Mouse (Mus musculus): Measurements from ENCODE around the gene Sbk1.
"Not testable (repeated sequence)": the region's sequence is repeated elsewhere in the genome, so short reads cannot be mapped to it uniquely, and the experiment has no call there.

Gene Sbk1

GRCm38 (mm10) chr7:126288104-126288497, 15.7 kb downstream of the Sbk1 start:
- DNase-seq = no peak

DNA sequence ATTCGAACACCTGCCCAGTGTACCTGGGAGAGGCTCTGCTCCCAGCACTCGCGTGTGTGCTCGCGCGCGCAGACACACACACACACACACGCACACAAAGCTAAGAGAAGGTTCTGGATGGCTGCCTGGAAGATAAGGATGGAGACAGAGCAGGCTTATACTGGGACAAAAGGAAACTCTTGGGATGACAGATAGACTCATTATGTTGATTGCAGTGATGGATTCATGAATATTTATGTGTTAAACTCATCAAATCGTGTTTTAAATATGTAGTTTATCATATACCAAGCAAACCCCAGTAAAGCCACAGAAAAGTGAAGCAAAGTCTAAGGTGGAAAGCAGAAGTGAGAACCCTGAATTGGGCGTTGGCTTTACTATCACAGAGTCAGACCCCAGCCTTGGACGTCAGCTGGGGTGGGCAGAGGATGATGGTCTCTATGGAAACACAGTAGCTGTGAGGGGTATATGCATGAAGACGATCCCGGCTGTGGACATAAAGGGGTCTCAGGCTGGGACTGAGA, 16.2 kb downstream of the Sbk1 start:
- DNase-seq = no peak

DNA sequence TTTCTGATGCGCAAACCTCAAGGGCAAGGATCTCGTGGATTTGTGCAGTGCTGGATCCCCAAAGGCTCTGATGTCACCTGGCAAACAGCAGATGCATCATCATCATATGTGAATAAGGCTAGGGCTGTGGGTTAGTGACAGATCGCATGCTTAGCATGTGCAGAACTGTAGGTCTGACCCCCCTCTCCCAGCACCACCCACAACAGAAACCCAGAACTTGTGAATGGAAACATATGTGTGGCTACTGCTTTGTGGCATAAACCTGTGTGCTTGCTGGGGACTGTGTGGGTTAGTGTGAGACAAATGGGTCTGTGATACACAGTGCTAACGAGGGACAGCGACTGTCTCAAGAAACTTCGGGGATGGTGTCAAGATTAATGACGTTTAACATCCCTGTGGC, 17.0 kb downstream of the Sbk1 start:
- DNase-seq = no peak

DNA sequence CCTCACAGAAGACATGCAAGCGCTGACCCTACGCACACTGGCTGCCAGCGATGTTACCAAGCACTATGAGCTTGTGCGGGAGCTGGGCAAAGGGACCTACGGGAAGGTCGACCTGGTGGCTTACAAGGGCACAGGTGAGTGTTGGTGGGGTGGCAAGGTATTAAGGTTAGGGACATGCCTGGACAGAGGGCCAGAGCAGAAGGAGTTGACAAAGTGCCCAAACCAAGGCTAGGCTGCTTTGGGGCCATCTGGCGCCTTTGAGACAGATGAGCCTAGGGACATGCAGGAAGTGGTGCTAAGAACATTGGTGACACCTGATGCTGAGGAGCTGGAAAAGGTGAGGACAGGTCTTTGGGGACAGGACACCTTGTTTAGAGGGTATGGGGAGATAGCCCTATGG, 17.5 kb downstream of the Sbk1 start:
- no peak for DNase-seq

GRCm38 (mm10) chr7:126291681-126292545, 19.5 kb downstream of the Sbk1 start:
- no peak for DNase-seq

GRCm38 (mm10) chr7:126293091-126293490, 20.7 kb downstream of the Sbk1 start:
- no peak for DNase-seq

DNA sequence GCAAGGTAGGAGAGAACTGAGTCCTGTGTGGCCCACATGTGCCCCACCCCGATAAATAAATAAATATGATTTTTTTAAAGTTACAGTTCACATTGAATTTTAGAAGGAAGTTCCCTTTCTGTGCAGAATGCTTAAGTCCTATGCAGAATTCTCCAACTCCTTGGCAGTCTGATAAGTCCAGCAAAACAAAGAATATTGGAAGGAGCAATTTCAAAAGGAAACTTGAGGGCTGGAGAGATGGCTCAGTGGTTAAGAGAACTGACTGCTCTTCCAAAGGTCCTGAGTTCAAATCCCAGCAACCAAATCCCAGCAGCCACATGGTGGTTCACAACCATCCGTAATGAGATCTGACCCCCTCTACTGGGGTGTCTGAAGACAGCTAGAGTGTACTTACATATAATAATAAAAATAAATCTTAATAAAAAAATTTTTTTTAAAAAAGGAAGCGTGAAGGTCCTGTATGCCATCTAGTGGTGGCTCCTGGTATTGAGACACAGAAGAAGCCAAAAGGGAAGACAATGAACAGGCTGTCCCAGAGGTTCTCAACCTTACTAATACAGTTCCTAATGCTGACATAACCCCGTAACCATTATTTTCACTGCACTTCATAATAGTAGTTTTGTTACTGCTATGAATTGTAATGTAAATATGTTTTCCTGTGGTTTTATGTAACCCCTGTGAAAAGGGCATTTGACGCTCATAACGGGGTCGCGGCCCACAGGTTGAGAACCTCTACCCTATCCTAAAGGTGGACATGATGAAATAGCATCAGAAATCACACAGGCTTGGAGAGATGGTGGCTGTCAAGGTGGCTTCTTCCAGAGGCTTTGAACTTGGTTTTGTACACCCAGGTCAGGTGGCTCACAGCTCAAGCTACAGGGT, 25.4 kb downstream of the Sbk1 start:
- DNase-seq = no peak

GRCm38 (mm10) chr7:126298856-126299255, 26.4 kb downstream of the Sbk1 start:
- DNase-seq = no peak

- DNase-seq = not testable (repeated sequence)
Observed at GRCm38 (mm10) chr7:126301831-126302230, 29.4 kb downstream of the Sbk1 start.

DNA sequence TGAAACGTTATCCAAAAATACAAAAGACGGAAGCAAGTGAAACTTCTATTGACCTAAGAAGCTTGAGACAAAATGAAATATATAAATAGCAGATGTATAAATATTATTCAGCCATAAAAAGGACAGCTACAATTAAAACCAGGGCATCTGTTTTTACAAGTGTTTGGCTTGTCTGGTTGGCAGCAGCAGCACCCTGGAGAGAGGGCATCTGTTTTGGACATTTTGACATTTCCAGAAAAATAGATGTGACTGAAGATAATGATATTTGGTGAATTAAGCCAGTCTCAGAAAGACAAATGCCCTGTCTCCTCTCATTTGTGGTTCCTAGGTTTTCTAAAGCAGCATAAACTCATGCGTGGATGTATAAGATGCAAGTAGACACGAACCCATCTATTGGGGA, 39.4 kb downstream of the Sbk1 start:
- no peak for DNase-seq

DNA sequence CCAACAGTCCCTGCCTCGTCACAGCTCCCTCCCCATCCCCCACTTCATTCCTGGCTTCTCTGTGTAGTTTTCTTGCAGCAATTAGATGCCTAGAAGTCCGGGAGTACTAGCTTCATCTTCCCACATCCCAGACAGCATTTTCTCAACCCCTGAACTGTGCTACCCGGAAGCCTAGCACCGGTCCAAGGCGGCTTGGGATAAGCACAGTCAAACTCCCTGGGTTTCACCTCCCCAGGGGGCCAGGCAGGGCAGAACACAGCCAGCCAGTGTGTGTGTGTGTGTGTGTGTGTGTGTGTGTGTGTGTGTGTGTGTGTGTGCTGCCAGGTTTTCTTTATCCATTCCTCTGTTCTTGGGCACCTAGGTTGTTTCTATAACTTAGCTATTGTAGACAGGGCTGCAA, 40.9 kb downstream of the Sbk1 start:
- DNase-seq = no peak

DNA sequence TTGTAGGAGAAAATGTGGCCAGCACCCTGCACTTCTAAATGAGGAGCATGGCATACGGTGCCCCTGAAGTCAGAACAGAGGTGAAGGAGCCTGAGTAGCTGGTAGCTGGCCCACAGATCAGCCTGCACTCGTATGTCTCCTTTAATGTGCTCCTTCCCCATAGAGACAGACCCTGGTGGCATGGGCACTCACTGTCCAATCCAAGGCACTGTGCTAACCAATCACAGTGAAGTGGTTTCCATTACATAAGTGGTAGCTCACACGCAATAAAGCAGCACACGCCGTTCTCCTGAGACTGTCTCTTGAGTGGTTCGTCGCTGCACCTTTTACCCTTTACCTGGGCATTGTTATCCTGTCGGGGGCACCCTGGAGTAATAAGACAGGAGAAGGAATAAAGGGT, 41.9 kb downstream of the Sbk1 start:
- no peak for DNase-seq

DNA sequence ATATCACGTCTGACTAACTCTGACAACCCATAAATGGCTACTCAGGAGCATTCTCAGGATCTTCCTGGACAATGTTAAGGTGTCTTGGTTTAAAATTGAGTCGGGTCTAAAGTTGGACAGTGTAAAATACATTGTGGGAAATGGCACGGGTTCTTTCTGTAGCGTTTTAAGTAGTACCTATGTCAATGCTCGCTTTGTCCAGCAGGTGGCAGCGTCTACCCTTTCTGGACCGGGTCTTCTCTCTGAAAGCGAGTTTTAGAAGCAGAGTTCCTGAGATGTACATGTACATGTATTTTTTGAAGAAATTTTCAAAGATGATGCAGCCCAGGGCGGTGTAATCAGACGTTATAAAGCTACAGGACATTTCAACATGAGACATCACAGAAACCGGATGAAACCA, 51.3 kb downstream of the Sbk1 start:
- DNase-seq = peak; percentile 62 to 72

DNA sequence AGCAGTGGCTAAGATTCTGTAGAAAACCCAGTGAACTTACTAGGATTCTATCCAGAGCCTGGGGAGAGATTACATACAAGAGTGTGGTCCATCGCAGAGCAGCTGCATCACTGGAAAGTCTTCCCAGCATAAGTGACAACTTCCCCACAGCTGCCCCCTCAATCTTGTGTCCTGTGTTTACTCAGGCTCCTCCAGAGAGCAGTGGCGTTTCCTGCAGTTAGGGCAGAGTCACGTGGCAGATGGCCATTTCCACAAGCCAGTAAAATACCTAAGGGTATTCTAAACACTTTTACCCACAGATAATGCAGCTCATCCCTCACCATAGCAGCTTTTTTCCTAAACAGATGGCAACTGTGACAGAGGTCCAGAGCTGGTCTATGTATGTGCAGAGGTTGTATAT, 52.4 kb downstream of the Sbk1 start:
- DNase-seq = no peak

GRCm38 (mm10) chr7:126325576-126326273, 53.3 kb downstream of the Sbk1 start:
- not testable (repeated sequence) for DNase-seq

DNA sequence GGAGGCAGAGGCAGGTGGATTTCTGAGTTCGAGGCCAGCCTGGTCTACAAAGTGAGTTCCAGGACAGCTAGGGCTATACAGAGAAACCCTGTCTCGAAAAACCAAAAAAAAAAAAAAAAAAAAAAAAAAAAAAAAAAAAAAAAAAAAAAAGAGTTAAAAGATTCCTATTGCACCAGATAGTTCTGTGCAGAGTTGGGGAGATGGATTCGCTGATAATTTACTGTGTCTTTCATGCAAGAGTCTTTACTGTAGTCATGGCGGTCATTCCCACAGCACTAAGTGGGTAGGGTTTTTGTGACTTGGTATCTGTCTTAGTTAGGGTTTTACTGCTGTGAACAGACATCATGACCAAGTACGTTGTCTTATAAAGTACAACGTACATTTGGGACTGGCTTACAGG, 56.4 kb downstream of the Sbk1 start:
- not testable (repeated sequence) for DNase-seq

DNA sequence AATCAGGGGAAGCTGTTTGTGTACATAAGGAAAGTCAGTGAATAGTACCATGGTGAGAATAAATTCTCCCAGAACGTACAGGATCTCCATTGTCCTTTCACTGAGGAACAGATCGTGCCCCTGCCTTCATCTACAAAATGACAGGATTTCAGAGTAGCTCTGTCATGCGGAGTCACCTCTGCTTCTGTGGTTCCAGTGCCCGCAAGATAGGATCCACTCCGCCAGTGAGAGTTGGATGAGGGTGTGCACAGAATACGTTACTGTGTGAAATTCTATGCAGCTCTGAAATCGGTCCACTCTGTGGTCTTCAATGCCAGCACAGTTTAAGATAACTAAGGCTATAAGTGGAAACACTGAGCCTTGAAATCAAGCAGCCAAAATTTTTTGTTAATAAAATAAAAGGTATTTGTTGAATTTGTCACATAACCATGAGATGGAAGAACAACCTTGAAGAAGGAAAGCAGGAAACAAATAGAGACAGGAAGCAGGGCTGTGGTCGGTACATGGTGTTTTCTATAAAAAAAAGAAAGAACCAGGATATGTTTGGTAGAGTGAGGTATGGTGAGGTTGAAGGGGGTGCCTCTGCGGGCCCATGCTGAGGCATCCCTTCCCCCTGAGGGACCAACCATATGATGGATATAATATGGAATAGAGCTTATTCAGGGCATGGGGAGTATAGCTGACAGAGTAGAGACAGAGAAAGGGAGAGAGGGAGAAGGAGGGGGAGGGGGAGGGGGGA, 57.7 kb downstream of the Sbk1 start:
- peak in 1 of 2 experiments; percentile 39 for DNase-seq

- no peak for DNase-seq
Observed at GRCm38 (mm10) chr7:126330693-126331092, 58.3 kb downstream of the Sbk1 start.

DNA sequence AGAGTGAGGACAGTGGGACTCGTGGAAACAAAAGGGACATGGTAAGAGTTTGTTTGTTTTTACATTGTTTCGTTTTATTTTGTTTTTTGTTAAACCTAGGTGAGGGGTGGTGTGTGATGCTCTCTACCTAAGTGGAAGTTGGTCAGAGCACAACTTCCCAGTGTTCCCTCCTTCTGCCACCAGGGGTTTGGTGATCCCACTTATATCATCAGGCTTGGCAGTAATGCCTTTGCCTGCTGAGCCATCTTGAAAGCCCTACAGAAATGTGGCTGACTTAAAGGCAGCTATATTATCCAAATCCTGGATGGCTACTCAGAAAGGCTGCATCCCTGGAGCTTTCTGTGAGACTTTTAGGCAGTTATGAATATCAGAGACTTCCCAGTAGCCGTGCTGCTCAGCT, 60.3 kb downstream of the Sbk1 start:
- DNase-seq = no peak

- DNase-seq = no peak
Observed at GRCm38 (mm10) chr7:126335556-126335955, 63.1 kb downstream of the Sbk1 start.

DNA sequence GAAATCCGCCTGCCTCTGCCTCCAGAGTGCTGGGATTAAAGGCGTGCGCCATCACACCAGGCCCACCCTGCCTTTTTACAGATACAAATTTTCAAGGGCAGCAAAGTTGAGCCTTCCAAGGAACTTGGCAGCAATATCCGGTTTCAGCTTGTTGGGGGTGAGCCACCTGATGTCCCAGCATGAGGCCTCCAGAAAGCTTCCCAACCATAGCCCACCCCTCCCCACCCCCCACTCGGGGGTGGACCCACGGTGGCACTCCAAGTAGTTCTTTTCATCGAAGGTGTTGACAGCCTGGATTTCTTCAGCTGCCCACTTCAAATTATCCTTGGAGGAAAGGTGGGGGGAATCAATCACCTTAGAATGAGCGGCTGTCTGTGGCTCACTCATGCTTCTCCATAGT, 66.5 kb downstream of the Sbk1 start:
- no peak for DNase-seq

DNA sequence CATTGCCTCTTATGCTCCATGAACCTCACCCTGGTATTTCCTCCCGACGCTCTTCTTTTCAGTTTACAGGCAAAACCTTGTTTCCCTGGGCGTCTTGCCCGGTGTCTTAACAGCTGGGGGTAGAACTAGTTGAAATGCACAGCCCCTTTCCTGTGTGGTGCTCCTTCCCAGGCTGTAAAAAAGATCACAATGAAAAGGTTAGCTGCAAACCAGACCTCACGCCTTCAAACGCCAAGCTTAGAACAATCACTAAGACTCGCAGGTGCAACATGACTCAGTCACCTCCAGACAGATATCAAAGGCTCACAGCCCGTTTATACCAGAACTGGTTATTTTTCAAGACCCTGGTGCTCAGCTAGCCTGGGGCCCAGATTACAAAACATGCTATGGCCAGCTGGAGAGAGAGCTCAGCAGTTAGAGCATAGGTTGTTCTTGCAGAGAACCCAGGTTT, 67.1 kb downstream of the Sbk1 start:
- DNase-seq = peak; percentile 42 to 75

Data from thymus, adult 18-20 months (tissue).